Mouse (Mus musculus) cerebellum, adult 9-10 months (tissue): Measurements from ENCODE around the gene Gm2564.
"Not testable (repeated sequence)": the region's sequence is repeated elsewhere in the genome, so short reads cannot be mapped to it uniquely, and the experiment has no call there.

Experiments
- DNase-seq: peaks from one replicate; pipeline ENCODE4 v3.0.0; 2022

Gene Gm2564

GRCm38 (mm10) chr4:42629419-42629818, at the start of gene Gm2564:
Gm2564 (plus strand) TSS chr4:42629719.
- DNase-seq = not testable (repeated sequence)

- DNase-seq = not testable (repeated sequence)
These were observed 17.6 kb upstream of the Gm2564 start, which contains the start of gene Gm10591 for GRCm38 (mm10) chr4:42611895-42612294. Gm10591 (plus strand) TSS chr4:42612195.

- DNase-seq = not testable (repeated sequence)
These were observed 25.4 kb downstream of the Gm2564 start, which contains the start of gene Ccl27b for GRCm38 (mm10) chr4:42654951-42655350. Ccl27b (plus strand) TSS chr4:42655251.

GRCm38 (mm10) chr4:42661793-42662192, 32.3 kb downstream of the Gm2564 start, which contains the start of gene Il11ra2:
Il11ra2 (minus strand) TSS chr4:42661893.
- DNase-seq = not testable (repeated sequence)

GRCm38 (mm10) chr4:42675415-42675814, 45.9 kb downstream of the Gm2564 start:
- not testable (repeated sequence) for DNase-seq

- DNase-seq = not testable (repeated sequence)
These were observed 49.8 kb downstream of the Gm2564 start for GRCm38 (mm10) chr4:42679365-42679764.

GRCm38 (mm10) chr4:42680374-42681356, 51.1 kb downstream of the Gm2564 start:
- DNase-seq = not testable (repeated sequence)
